23 mouse cellular contexts compared by ENCODE assay signal in genomic region chr13:28975011-28975410, GRCm38 (mm10).
"Had no signal": no experiment of that assay in that cellular context is flagged by ENCODE, and none has a peak within 500 bp of the region (broad histone marks: within the 10 kb centered on the region; RNA-seq: fewer than 3 reads in every experiment).

No protein-coding gene starts in this region.

- H3K27me3 ChIP-seq: intestine, embryonic 15.5 days; limb, embryonic 13.5 days; liver, embryonic 12.5 days; liver, embryonic 15.5 days; lung, embryonic 15.5 days; megakaryocyte, embryonic 14.5 days; midbrain, embryonic 12.5 days; neural tube, embryonic 13.5 days; stomach, embryonic 15.5 days had no signal

- H3K9ac ChIP-seq: intestine, embryonic 15.5 days; limb, embryonic 13.5 days; liver, embryonic 12.5 days; liver, embryonic 15.5 days; lung, embryonic 15.5 days; midbrain, embryonic 12.5 days; neural tube, embryonic 13.5 days; stomach, embryonic 15.5 days had no signal

- ATAC-seq: intestine, embryonic 15.5 days; liver, embryonic 12.5 days; midbrain, embryonic 16.5 days had no signal

- H3K4me1 ChIP-seq: intestine, embryonic 15.5 days; limb, embryonic 13.5 days; liver, embryonic 12.5 days; liver, embryonic 15.5 days; lung, embryonic 15.5 days; megakaryocyte, embryonic 14.5 days; midbrain, embryonic 12.5 days; neural tube, embryonic 13.5 days; stomach, embryonic 15.5 days had no signal

- H3K4me2 ChIP-seq: intestine, embryonic 15.5 days; limb, embryonic 13.5 days; liver, embryonic 12.5 days; liver, embryonic 15.5 days; lung, embryonic 15.5 days; midbrain, embryonic 12.5 days; neural tube, embryonic 13.5 days; stomach, embryonic 15.5 days had no signal

- DNase-seq: kidney, adult 18-20 months; kidney, adult 9 months; kidney, postnatal 14 days; kidney, postnatal 4 days; liver; lung, adult 18-20 months; lung, postnatal 10 days; lung, postnatal 36 days; retina, postnatal 1 day; right cerebral cortex, postnatal 25 days; spleen, adult 18-20 months had no signal

- H3K36me3 ChIP-seq: intestine, embryonic 15.5 days; limb, embryonic 13.5 days; liver, embryonic 12.5 days; liver, embryonic 15.5 days; lung, embryonic 15.5 days; midbrain, embryonic 12.5 days; neural tube, embryonic 13.5 days; stomach, embryonic 15.5 days had no signal

- H3K4me3 ChIP-seq: intestine, embryonic 15.5 days; left cerebral cortex, adult 2 months; limb, embryonic 13.5 days; liver, embryonic 12.5 days; liver, embryonic 15.5 days; lung, embryonic 15.5 days; megakaryocyte, embryonic 14.5 days; midbrain, embryonic 12.5 days; myocyte; neural tube, embryonic 13.5 days; stomach, embryonic 15.5 days had no signal

- H3K27ac ChIP-seq: intestine, embryonic 15.5 days; left cerebral cortex, adult 2 months; limb, embryonic 13.5 days; liver, embryonic 12.5 days; liver, embryonic 15.5 days; lung, embryonic 15.5 days; midbrain, embryonic 12.5 days; neural tube, embryonic 13.5 days; stomach, embryonic 15.5 days had no signal

- H3K9me3 ChIP-seq: intestine, embryonic 15.5 days; liver, embryonic 12.5 days; liver, embryonic 15.5 days; lung, embryonic 15.5 days; midbrain, embryonic 12.5 days; neural tube, embryonic 13.5 days; stomach, embryonic 15.5 days had no signal
